Mouse (Mus musculus) kidney, adult 11 months (tissue): ENCODE data around the gene Cacna2d2.

Experiments used
- DNase-seq: peaks from one replicate; pipeline ENCODE4 v3.0.0; 2022

Cacna2d2 gene

DNA sequence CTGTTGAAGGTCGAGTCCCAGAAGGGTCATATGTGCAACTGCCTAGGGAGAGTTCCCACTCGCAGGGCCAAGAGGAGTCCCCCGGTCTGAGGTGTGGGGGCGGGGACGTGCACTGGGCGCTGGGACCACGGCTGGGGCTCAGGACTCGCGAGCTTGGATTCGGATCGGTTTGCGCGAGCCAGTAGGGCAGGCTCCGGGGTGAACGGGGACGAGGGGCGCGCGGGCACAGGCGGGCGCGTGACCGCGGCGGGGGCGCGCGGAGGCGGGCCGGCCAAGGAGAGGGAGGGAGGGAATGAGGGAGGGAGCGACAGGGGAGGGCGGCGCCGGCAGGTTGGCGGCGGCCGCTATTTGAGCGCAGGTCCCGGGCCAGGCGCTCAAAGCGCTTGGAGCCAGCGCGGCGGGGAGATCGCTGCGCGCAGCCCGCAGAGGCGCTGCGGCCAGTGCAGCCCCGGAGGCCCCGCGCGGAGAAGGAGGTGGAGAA, at the start of gene Cacna2d2:
Gene Cacna2d2 (plus strand): TSS at position 122 of the 481 bp plus-strand sequence.
- DNase-seq = peak; percentile 67

DNA sequence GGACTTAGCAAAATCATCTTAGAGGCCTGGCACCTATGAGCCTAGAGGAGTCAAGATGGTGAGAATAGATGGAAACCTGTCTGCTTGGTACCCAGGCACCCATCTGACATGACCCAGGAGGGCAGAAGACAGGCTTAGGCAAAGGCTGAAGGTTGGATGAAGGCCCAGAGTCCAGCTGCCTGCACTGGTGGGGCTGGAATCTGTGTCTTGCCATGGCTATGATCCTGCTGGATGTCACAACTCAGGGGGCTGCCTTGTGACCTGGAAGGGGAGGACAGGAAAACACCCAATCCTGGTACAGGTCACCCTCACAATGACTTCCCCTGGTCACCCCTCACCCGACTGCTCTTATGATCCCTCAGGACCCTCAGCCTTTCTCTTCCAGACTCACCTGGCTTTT, 44.6 kb upstream of the Cacna2d2 start:
- DNase-seq = no peak

DNA sequence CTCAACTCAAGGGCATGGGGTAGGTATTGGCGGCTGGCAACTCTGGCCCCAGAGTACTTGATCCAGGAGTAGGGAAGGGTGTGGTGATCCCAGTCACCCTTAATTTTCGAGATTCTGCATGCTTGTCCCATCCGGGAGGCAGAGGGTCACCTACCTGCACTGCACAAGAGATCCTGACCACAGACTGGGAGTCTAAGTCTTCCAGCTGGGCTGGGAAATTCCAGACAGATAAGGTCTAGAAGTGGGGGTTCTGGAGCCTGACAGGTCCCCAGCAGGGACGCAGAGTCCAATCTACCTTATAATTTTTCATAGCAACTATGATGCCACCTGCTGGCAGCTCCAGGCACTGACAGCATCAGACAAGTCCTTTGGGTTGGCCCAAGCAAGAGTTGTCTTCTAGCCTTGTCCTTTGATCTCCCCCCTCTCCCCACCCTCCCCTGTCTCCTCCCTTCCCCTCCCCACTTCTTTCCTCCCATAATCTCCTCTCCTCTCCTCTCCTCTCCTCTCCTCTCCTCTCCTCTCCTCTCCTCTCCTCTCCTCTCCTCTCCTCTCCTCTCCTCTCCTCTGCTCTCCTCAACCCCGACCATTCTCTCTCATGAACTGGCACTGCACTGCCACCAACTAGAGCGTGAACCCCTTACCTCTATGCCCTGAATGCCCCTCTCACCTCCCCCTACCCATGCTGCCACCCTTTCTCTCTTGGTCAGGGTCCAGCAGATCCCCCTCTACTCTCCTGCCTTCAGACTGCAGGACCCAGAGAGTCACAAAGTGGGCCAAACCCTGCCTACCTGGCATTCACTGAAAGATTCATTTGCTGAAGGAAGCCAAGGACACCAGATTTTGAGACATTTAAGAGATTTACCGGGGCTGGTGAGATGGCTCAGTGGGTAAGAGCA, 43.3 kb upstream of the Cacna2d2 start:
- peak; percentile 59 for DNase-seq

DNA sequence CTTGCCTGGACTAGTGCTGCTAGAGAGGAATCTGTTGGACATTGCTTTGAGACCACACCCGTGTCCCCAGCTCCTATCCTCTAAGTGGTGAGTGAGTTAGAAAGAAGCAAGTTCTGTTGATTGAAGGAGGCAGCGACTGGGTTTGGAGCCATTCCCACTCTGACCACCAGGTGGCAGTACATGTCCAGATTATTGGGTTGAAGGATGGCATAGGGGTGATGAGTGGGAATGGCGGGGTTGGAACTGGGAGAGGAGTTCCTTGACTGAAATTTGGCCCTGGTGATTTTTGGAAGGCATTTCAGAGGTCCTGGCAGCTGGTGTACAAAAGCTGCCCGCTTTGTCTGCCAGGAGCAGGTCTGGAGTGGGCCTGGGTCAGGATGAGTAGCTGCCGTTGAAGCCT, 41.8 kb upstream of the Cacna2d2 start:
- DNase-seq = no peak

DNA sequence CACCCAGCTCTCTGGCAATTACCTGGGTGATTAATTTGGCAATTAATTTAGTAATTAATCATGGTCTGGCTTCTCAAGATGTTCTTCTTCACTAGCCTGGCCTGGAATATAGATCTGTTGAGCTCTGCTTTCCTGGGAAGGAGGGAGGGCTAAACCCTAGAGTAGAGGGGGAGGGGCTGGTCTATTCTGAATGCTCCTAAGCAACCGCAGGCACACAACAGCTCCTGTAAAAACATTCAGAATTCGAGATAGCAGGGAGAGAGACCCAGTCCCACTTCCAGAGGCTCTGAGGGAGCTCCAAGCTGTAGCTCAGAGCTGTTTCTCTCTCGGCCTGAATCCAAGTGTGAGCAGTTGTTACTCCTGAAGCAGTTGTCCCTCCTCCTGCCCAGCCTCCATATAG, 38.4 kb upstream of the Cacna2d2 start:
- DNase-seq = no peak

DNA sequence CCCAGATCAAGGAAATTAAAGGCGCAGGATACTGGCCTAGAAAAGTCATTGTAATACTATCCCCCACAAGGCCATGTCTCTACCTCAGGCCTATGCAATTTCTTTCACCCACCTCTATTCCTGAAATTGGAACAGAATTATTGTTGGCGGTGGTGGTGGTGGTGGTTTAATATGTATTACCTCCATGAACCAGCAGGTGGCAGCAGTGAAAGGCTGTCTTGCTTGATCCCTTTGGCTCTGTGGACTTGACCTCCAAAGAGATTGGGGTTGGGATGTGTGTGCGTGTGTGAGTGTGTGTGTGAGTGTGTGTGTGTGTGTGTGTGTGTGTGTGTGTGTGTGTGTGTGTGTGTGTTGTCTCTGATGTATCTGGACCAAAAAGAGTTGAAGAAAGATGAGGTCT, 32.8 kb upstream of the Cacna2d2 start:
- DNase-seq = no peak

DNA sequence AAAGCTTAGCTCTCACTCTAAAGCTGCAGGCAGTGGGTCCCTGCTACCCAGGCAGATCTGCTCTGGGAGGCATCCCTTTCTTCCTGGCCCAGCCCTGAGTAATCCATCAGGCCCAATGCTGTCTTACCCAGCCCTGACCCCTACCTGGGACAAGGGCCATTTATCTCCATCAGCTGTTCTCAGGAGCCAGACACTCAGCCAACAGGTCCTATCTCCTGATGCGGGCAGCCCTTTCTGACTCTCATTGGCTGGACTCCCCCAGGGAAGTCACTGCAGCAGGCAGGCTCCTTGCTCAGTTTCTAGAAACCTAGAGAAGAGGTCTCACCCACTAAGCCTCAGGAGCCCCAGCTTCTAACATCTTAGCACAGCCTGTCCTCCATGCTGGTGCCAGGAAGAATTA, 31.1 kb upstream of the Cacna2d2 start:
- no peak for DNase-seq

DNA sequence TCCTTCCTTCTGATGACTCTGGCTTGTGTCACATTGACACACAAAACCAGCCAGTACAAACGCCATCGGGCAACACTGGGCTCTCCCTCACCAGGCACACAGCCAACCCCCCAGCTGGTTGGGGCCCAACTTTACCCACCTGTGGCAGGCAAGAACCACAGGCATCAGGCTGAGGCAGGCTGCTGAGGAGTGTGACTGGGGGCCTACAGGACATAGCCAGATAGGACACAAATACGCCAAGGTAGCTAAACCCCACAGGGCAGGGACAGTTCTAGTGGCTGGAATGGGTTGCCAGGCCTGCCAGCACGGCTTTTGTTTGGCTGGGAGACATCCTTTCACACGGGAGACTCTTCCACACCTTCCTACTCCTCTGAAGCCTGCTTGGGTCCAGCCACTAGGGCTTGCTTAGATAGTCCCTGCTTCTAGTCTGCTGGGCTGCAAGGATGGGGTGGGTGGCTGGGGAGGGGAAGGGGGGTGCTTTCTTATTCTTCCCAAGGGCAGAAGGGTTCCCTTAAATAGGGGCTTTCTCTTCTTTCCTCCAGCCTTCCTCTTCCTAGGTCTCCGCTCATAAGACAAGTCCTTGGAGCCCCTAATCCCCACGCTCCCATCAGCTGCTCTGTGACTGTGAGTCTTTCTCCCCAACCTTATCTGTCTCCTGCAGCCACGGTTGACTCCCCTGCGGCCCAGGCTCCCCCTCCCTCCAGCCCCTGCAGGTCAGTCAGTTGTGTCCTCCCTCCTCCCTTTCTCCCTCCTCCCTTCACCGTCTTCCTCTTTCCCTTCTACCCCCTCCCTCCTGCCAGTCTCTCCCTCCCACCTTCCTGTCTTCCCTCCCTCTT, 29.9 kb upstream of the Cacna2d2 start:
- no peak for DNase-seq

DNA sequence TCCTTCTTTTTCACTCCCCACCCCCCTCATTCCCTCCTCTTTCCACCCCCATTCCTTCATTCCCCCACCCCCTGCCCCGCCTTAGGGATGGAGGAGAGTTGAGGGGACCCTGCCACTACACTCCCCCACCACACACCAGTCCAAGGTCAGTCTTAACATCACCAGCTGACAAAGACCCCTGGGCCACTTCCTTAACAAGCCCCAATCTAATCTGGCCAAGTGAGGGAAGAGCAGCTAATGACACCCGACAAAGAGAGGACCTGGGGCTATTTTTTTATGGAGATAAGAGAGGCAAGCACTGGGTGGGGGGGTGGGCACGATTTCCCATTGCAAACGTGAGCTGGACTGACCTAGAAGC, 29.3 kb upstream of the Cacna2d2 start:
- DNase-seq = no peak

DNA sequence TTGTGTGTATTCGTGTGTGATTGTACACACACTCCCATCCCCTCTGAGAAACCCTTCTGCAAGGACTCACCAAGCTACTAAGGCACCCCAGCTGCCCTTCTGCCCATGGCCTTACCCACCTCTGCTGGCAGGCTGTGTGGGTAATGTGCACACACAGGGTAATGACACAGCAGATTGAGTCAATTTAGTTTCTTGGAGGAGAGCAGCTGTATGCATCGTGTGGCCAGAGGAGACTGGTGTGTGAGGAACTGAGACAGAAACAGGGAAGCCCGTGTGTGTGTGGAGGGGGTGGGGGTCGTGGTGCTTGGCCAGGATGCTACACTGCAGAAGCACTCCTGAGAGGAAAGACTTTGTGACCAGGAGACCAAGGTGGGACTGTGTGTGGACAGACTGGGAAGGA, 27.0 kb upstream of the Cacna2d2 start:
- no peak for DNase-seq

DNA sequence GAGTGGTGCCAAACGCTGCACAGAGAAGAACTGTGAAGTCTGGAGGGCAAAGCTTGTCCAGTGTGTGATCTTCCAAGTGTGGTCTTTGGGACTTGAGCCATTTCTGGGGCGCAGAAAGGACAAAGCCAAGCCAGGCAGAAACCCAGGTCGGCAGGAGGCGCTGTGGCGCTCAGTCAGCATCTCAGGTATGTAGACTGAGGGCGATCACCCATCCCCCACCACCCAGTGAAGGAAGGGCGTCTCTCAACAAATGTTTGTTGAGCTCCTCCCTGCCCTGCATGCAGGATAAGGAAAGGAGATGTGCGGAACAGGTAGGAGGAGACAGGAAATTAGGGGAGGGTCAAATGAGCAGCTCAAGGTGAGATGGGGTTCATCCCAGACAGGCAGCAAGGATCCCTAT, 24.8 kb upstream of the Cacna2d2 start:
- peak; percentile 7 for DNase-seq

DNA sequence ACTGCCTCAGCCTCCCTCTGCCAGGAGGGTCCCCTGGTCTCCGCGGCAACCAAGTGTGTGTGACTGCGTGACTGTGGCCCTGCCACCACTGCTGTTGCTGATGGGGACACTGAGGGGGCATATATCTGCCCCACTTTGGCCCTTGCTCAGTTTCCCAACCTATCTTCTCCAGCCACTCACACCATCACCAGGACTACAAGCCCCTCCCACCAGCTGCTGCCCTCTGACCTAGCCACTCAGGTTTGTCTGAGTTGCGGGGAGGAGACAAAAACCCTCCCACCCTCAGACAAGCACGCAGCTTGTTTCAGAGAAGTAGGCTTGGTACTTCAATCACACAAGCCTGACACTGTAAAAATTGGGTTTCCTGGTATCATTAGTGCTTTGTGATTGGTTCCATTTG, 24.0 kb upstream of the Cacna2d2 start:
- DNase-seq = no peak

DNA sequence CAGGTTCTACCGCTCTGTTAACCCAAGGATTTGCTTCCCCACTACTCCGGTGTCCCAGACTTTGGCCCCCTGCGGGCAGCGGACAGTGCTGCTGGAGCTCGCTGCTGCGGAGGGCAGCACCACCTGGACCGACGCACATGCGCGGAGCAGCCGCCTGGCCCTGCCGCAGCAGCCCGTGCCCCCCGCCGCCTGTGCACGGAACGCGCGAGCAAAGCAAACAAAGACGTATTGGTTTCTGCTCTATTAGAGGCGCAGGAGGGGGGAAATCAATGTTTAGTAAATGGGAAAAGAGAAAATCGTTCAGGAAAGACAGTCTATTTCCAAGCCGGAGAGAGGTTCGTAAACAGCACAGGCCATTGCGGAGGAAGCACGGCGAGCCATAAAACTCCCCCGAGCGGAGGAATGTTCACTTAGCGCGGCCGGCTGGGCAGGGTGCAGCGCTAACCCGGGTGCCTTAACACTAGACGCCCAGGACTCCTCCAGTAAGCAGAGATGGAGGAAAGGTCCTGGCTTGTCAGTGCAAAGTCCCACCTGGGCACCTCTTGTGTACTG, 21.4 kb upstream of the Cacna2d2 start:
- DNase-seq = no peak

DNA sequence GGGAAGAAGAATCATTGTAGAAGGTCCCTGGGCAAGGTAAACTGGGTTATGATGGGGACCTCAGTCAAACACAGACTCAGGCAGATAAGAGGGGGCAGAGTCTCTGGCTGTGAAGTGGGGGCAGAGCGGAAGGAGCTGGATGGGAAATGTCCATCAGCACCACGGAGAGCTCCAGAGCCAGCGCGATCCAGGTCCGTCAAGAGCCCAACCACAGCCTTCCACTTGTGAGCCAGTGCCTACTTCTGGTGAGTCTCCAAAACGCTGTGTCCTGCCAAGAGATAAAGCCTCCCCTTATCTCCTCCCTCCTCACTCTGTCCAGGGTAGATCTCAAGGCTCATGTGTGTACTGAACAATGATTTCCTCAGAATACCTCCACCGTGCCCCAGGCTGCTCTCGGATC, 17.7 kb upstream of the Cacna2d2 start:
- DNase-seq = no peak

DNA sequence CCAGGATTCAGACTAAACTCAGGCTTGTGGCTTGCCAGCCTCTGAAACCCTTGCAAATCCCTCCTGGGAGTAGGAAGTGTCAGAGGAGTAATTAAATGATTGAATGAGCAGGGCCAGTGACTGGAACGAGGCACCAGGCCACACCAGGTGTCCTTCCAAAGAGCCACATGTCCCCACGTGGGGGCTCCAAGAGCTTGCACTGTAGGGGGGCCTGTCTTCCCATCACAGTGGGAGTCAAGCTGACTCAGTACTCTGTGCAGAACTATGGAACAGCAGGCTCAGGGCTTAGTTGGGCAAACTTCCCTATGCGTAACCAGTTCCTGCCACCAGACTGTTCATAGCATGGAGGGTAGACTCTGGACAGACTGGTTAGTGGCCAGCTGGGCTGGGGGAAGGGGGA, 15.0 kb upstream of the Cacna2d2 start:
- no peak for DNase-seq

DNA sequence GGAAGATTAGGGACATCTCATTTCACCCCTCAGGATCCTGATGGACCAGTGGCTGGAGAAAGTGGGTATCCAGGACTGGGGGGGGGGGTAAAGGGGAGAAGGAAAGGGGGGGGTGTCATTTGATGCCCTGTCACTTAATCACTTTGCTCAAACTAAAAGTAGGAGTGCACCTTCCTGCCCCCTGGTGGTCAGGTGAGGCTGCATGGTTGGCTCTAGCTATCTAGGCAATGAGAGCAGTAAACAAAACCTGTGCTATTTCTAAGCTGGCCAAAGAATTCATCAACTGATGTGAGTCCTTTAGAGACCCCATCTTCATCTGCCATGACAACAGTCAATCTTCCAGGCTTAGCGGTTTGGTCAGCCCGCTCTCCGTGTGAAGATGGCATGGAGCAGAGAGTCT, 12.7 kb upstream of the Cacna2d2 start:
- DNase-seq = peak; percentile 32

DNA sequence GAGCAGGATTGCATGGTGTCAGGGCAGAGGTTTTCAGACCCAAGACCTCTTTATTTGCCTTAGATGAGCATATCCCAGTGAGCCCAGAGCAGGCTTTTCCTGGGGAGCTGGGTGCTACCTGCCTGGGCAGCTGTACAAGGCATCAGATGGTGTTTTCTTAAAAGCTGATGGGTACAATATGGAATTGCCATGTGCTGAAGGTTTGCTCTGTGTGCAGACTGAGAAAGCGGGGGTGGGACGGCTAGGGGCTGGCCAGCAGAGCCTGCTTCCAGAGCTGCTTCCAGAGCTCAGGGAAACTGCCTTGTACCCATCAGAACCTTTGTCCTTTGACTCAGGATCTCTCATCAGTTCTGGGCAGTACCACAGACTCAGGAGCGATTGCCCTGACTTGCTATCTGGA, 11.7 kb upstream of the Cacna2d2 start:
- DNase-seq = no peak

DNA sequence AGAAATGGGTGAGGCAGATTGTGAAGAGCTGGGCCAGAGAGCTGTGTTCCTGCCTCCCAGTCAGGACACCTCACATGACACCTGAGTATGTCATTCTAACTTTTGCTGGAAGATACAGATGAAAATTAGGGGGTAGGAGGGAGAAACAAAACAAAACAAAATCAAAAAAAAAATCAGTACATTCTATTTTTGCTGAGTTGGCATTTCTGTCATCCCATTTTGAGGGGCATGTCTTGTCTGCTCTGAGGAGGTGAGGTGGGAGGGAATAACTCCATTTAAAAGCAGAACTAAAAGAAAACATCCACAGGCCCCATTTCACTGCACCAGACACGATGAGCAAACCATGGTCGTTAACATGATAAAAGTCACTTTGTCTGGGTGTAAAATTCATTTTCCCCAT, 11.1 kb upstream of the Cacna2d2 start:
- DNase-seq = no peak

DNA sequence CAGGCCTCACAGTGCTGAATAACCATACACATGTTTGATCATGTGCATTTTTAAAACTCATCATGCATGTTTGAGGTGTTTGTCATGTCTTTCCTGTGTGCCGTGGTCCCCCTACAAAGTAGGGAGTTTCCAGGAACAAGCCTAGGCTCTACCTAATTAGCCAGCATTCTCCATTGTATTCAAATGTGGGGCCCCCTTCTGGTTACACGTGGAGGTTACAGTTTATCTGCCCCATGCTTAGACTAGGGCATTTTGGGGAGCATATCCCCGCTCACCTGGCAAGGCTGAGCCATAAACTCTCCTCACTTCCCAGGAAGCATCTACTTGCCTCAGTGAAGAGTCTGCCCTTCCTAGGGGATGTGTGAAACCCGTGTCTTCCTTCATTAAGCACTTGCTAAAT, 3.0 kb upstream of the Cacna2d2 start:
- no peak for DNase-seq

DNA sequence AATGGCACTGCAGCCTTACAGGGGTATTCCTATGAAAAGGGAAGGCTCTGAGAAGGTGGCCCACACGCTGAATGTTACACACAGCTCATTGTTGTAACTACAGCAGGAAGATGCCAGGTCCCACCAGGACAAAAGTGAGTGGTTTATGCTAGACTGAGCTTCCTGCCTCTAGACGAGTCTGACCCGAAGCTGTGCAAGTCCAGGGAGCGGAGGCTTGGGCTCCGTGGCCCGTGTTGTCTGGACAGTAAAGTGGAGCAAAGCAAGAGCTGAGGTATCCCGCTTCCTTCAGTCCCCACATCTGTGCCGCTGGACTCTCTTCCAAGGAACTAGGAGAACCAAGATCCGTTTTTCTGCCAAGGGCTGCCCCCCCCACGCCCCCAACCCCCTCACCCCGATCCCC, 444 bp upstream of the Cacna2d2 start:
- DNase-seq = no peak

DNA sequence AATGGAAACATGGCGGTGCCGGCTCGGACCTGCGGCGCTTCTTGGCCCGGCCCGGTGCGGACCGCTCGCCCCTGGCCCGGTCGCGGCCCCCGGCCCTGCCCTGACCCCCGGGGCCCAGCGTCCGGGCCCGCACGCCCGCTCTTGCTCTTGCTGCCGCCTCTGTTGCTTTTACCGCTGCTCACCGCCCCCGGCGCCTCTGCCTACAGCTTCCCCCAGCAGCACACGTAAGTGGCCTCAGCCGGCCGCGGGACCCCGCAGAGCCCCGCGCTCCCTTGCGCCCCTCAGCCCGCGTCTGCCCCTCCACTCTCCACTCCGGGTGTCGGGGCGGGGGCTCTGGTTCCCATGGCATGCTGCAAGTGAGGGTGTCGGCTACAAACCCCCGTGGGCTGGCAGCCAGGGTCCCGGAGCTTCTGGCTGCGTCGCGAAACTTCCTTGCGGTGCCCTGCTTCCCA, 674 bp downstream of the Cacna2d2 start:
- no peak for DNase-seq

DNA sequence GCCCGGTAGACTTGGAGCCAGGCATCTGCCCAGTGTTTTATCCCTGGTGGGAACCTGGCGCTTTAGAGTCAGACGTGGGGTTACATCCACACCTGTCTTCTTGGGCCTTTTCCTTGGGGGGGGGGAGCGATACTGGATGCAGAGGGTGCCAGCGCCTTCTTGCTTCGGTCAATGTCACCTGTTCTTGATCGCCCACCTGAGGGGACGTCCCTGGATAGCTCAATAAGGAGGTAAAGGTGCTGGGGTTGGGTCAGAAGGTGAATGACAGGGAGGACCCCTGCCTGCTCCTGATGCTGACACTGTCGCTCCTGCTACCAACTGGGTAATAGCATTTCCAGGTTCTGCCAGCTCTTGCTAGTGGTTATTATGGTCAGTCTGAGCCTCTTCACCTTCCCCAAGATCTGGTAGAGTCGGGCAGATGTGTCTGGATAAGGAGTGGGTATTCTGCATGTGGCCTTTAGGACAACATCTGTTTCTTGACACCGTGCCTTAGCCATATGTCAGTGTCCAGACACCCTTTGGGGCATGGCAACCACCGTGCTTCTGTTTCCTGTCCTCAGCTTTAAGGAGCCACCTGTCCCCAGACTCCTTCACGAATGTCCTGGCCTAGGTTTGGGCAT, 1.4 kb downstream of the Cacna2d2 start:
- DNase-seq = no peak

DNA sequence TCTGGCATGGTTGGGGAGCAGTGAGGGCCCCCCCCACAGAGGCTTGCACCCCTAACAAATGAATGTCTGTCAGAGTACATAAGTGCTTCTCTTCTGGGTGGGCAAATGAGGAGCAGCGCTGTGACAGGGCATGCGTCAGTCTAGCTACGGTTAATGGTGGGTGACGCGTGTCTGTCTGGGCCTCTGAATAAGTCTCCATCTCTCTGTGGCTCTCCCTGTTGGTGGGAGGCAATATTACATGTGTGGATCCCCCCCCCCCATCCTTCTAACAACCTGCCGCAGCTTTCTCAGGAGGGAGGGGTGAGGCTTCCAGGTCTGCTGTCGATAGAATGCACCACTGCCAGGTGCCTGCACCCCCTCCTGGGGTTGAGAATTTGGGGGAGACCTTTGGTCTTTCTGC, 3.7 kb downstream of the Cacna2d2 start:
- no peak for DNase-seq
